Mouse (Mus musculus) hindbrain, embryonic 16.5 days (tissue): ENCODE data around the gene Esam. TPM values are rescaled to one million over a fixed set of nuclear protein-coding genes. Genes with fewer than 3 reads are reported as not detected.

Experiments used
- polyA plus RNA-seq: library from polyadenylated mRNA; unstranded; fragments of >200 nt; fragmentation: Nextera tagmentation; extraction: Ambion mirVana; gene quantifications from 2 replicates; pipeline ENCODE4 v1.2.1, GENCODE M21; 2015

Gene Esam
- polyA plus RNA-seq, 1 experiment from 2014 or later, result 44.6 TPM

Other genes starting within 250 kb of the Esam start
- gene Ccdc15, start 179.6 kb upstream of the Esam start, polyA plus RNA-seq, result 6.1 and 7.1 TPM in 2 replicates
- gene Hepacam, start 160.7 kb upstream of the Esam start, polyA plus RNA-seq, result 42.0 and 46.2 TPM in 2 replicates
- gene Robo4, start 126.2 kb upstream of the Esam start, polyA plus RNA-seq, result 5.5 and 8.6 TPM in 2 replicates
- gene Robo3, start 94.8 kb upstream of the Esam start, polyA plus RNA-seq, result 7.3 and 12.1 TPM in 2 replicates
- 24.4 and 28.9 TPM in 2 replicates for gene Msantd2, start 38.8 kb upstream of the Esam start, polyA plus RNA-seq
- gene Vsig2, start 11.2 kb downstream of the Esam start, polyA plus RNA-seq, result 0.92 and 1.1 TPM in 2 replicates
- gene Nrgn, start 24.8 kb downstream of the Esam start, polyA plus RNA-seq, result 4.8 and 5.8 TPM in 2 replicates
- gene Siae, start 27.6 kb downstream of the Esam start, polyA plus RNA-seq, result 14.8 and 17.4 TPM in 2 replicates
- gene Spa17, start 85.6 kb downstream of the Esam start, polyA plus RNA-seq, result 7.6 and 9.6 TPM in 2 replicates
- 87.1 and 89.2 TPM in 2 replicates for gene Tbrg1, start 129.2 kb downstream of the Esam start, polyA plus RNA-seq
- gene Panx3, start 141.2 kb downstream of the Esam start, polyA plus RNA-seq, result 0.15 and 0.51 TPM in 2 replicates
- gene Olfr160, start 188.2 kb downstream of the Esam start, polyA plus RNA-seq, result not detected in 2 replicates
- gene Olfr874, start 217.0 kb downstream of the Esam start, polyA plus RNA-seq, result not detected in 2 replicates
- 0.16 TPM in 1 of 2 replicates, not detected in the other for gene Olfr875, start 243.8 kb downstream of the Esam start, polyA plus RNA-seq